Mouse (Mus musculus): ENCODE results near the gene Ankrd24. TPM values are rescaled to one million over a fixed set of nuclear protein-coding genes. Genes with fewer than 3 reads are reported as not detected.
"Not testable (repeated sequence)": the region's sequence is repeated elsewhere in the genome, so short reads cannot be mapped to it uniquely, and the experiment has no call there.

Gene Ankrd24
- polyA plus RNA-seq, 1 experiment from 2014 or later, result 2.1 TPM

DNA sequence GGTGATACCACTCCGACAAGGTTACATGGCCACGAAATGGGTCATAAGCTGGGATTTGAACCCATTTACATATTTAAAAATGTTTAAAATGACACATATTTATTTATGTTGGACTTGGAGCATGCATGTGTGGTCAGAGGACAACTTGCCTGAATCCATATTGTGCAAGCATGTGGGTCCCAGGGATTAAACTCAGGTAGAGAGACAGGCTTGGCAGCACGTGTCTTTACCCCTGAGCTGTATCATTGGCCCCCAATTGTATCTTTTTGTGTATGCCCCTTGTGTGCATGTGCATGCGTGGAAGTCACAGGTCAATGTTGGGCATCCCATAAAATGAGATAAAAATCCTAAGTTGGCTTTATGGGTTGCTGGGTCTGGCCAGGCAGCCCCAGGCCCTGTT, 17.1 kb downstream of the Ankrd24 start:
- H3K9ac ChIP-seq (ENCODE audit: low read depth, low read length), result no peak overlapping the region
- no peaks in the 10 kb centered on the region for H3K9me3 ChIP-seq (replicated peaks; ENCODE audit: control insufficient read depth, low read length)
- H3K27me3 ChIP-seq (ENCODE audit: control insufficient read depth, insufficient read depth, low read depth, low read length), result no peaks in the 10 kb centered on the region
- no peak overlapping the region for H3K4me3 ChIP-seq (ENCODE audit: low read depth, low read length)
- H3K4me1 ChIP-seq (ENCODE audit: control insufficient read depth, low read depth, low read length), result peaks cover 17% of the 10 kb centered on the region
- H3K4me2 ChIP-seq (ENCODE audit: low read depth, low read length), result no peak overlapping the region
- no peak for ATAC-seq (ENCODE audit: low read depth)
- H3K36me3 ChIP-seq (ENCODE audit: control insufficient read depth, insufficient read depth), result no peaks in the 10 kb centered on the region
- no peak overlapping the region for H3K27ac ChIP-seq (ENCODE audit: low read length)
- WGBS (ENCODE audit: insufficient replicate concordance), result 66% methylated on average over 4 of the region's 4 CpGs

DNA sequence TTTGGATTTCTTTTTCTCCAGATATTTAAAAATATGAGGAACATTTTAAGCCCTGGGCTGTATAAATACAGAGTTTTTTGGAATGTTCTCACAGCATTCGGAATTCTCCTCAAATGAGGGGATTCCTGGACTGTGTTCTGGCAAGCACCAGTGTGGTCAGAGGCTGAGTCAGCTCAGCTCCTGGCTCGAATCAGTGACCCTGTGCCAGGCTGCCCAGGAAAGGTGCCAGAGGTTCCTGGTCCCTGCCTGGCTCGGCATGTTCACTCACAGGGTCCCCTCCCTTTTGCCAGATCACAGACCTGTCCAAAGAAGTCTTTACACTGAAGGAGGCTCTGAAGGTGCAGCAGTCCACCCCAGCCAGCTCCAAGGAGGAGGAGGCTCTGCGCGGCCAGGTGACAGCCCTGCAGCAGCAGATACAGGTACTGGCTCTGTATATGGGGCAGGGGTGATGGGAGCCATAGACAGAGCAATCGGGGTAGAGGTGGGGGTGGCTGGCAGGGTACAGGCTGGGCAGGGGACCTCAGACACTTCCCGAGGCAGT, 17.7 kb downstream of the Ankrd24 start:
- H3K27ac ChIP-seq (ENCODE audit: low read length), result no peak overlapping the region
- 63% methylated on average over 7 of the region's 7 CpGs for WGBS (ENCODE audit: insufficient replicate concordance)
- ATAC-seq (ENCODE audit: low read depth), result no peak
- H3K27me3 ChIP-seq (ENCODE audit: control insufficient read depth, insufficient read depth, low read depth, low read length), result no peaks in the 10 kb centered on the region
- H3K36me3 ChIP-seq (ENCODE audit: control insufficient read depth, insufficient read depth), result no peaks in the 10 kb centered on the region
- H3K4me3 ChIP-seq (ENCODE audit: low read depth, low read length), result no peak overlapping the region
- H3K9ac ChIP-seq (ENCODE audit: low read depth, low read length), result no peak overlapping the region
- H3K4me2 ChIP-seq (ENCODE audit: low read depth, low read length), result no peak overlapping the region
- peaks cover 17% of the 10 kb centered on the region for H3K4me1 ChIP-seq (ENCODE audit: control insufficient read depth, low read depth, low read length)
- no peaks in the 10 kb centered on the region for H3K9me3 ChIP-seq (replicated peaks; ENCODE audit: control insufficient read depth, low read length)

DNA sequence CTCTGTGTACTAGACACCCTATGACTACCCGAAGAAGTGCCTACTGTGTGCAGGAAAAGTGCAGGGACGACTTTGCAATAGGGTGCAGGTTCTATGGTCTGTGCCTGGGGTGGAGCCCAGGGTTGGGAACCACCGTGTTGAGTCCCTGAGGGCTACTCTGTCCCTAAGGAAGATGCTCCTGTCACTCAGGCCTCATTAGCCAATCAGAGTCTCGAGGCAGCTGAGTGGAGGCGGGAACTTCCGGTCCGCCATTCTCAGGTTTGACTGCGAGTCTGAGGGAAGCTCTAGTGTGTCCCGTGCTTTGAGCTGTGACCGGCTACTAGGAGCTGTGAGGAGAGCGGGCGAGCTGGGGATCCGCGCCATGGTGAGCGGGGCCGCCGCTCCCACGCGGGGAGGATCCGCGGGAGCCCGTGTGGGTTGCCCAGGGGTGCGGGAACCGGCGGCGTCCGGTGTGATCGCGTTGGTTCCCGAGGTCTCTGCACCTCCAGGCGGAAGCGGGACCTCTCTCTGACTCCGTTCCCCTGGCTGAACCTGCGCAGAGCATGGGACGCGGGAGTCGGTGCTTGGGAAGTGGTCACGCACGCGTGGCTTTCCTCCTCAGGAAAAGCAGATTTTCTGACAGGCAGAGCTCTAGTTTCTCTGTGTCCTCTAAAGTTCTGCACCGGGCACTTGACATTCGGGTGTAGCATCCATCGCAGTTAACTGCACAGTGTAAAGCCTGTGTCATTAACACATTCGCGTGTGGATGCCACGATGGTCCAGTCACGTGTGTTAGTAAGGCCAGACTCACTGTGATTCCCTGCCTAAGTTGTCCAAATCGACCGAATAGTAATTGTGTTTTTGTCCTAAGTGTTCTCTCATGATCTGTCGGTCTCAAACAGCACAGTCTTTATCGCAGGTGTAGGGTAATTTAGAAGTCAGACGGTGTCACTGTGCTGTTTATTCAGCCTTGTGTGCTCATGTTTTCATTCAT, 20.7 kb downstream of the Ankrd24 start, which contains the start of gene Gm10778:
TSS of gene Gm10778 (plus strand) at position 257 of the 973 bp plus-strand sequence.
- WGBS (ENCODE audit: insufficient replicate concordance), result 2% methylated on average over 32 of the region's 52 CpGs

DNA sequence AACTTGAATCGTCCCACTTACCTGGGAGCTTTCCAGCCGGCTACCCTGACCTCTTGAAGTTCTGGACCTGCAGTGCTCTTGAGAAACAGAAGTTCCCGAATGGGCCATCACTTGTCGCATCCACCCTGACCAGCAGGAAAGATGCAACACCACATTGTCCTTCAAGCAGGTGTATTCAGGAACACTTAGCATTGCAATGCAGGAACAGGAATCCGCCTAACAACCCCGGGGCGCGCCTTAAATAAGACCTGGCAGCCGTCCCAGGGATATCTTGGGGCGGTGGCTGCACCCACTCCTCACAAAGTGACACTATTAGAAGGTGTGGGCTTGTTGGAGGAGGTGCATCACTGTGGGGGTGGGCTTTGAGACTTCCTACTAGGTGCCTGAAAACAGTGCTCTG, 26.8 kb downstream of the Ankrd24 start:
- Histone ChIP-seq H3K27me3 (ENCODE audit: control insufficient read depth, insufficient read depth, low read depth, low read length) (no peaks in the 10 kb centered on the region), H3K27ac (ENCODE audit: low read length) (no peak overlapping the region), H3K9ac (ENCODE audit: low read depth, low read length) (no peak overlapping the region), H3K4me1 (ENCODE audit: control insufficient read depth, low read depth, low read length) (peaks cover 2% of the 10 kb centered on the region), H3K9me3 (replicated peaks; ENCODE audit: control insufficient read depth, low read length) (peaks cover 2% of the 10 kb centered on the region), H3K4me3 (ENCODE audit: low read depth, low read length) (no peak overlapping the region), H3K36me3 (ENCODE audit: control insufficient read depth, insufficient read depth) (peaks cover 10% of the 10 kb centered on the region), H3K4me2 (ENCODE audit: low read depth, low read length) (no peak overlapping the region)
- WGBS (ENCODE audit: insufficient replicate concordance), result 83% methylated on average over 10 of the region's 10 CpGs
- ATAC-seq (ENCODE audit: low read depth), result no peak

More for the DNA sequence above, 20.7 kb downstream of the Ankrd24 start, which contains the start of gene Gm10778:
- Histone ChIP-seq H3K27ac (ENCODE audit: low read length) (peak within 1 kb of the TSS; percentile 61; the same call in 1 of the 2 replicates), H3K9ac (ENCODE audit: low read depth, low read length) (peak within 1 kb of the TSS; percentile 74), H3K4me2 (ENCODE audit: low read depth, low read length) (peak within 1 kb of the TSS; percentile 62), H3K4me3 (ENCODE audit: low read depth, low read length) (peak within 1 kb of the TSS; percentile 67)
- H3K4me1 ChIP-seq (ENCODE audit: control insufficient read depth, low read depth, low read length); H3K36me3 ChIP-seq (ENCODE audit: control insufficient read depth, insufficient read depth); H3K27me3 ChIP-seq (ENCODE audit: control insufficient read depth, insufficient read depth, low read depth, low read length); H3K9me3 ChIP-seq (replicated peaks; ENCODE audit: control insufficient read depth, low read length): not testable (repeated sequence)
- peak; percentile 94 for ATAC-seq (ENCODE audit: low read depth)

DNA sequence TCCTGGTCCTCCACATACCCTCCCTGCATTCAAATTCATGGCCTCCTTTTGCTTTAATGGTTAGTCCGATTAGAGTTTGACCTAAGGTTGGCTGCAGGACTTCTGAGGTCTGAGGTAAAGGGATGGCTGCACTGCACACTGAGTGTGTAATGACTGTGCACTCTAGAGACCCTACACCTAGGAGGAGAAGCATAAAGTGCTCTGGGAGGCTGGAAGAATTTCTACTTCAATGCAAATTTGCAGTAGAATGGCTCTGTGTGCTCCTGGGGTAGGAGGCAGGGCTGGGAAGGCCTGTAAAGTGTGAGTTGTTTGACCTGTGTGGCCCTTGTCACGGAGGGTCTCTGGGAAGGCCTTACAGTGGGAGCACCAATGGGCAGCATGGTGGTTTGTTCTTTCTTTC, 27.8 kb downstream of the Ankrd24 start:
- H3K4me3 ChIP-seq (ENCODE audit: low read depth, low read length), result no peak overlapping the region
- H3K4me1 ChIP-seq (ENCODE audit: control insufficient read depth, low read depth, low read length), result no peaks in the 10 kb centered on the region
- H3K4me2 ChIP-seq (ENCODE audit: low read depth, low read length), result no peak overlapping the region
- H3K27me3 ChIP-seq (ENCODE audit: control insufficient read depth, insufficient read depth, low read depth, low read length), result no peaks in the 10 kb centered on the region
- no peak overlapping the region for H3K9ac ChIP-seq (ENCODE audit: low read depth, low read length)
- WGBS (ENCODE audit: insufficient replicate concordance), result 83% methylated on average over 2 of the region's 2 CpGs
- no peak for ATAC-seq (ENCODE audit: low read depth)
- peaks cover 2% of the 10 kb centered on the region for H3K9me3 ChIP-seq (replicated peaks; ENCODE audit: control insufficient read depth, low read length)
- H3K36me3 ChIP-seq (ENCODE audit: control insufficient read depth, insufficient read depth), result peaks cover 10% of the 10 kb centered on the region
- no peak overlapping the region for H3K27ac ChIP-seq (ENCODE audit: low read length)

DNA sequence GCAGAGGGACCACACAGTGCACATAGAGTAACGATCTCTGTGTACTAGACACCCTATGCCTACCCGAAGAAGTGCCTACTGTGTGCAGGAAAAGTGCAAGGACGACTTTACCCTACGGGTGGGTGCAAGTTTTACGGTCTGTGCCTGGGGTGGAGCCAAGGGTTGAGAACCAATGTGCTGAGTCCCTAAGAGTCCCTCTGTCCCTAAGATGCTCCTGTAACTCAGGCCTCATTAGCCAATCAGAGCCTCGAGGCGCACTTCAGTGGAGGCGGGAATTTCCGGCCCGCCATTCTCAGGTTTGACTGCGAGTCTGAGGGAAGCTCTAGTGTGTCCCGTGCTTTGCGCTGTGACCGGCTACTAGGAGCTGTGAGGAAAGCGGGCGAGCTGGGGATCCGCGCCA, 58.8 kb downstream of the Ankrd24 start:
- not testable (repeated sequence) for H3K27me3 ChIP-seq (ENCODE audit: control insufficient read depth, insufficient read depth, low read depth, low read length); H3K9ac ChIP-seq (ENCODE audit: low read depth, low read length); ATAC-seq (ENCODE audit: low read depth); H3K4me1 ChIP-seq (ENCODE audit: control insufficient read depth, low read depth, low read length); H3K36me3 ChIP-seq (ENCODE audit: control insufficient read depth, insufficient read depth); H3K27ac ChIP-seq (ENCODE audit: low read length); H3K4me2 ChIP-seq (ENCODE audit: low read depth, low read length); H3K4me3 ChIP-seq (ENCODE audit: low read depth, low read length); H3K9me3 ChIP-seq (replicated peaks; ENCODE audit: control insufficient read depth, low read length)
- WGBS (ENCODE audit: insufficient replicate concordance), result no CpG with 5 or more reads among the region's 18 CpGs

Other genes starting within 250 kb of the Ankrd24 start
- 46.3 and 48.3 TPM in 2 replicates for gene Dohh, start 244.1 kb upstream of the Ankrd24 start, polyA plus RNA-seq (2015; fragmentation: Nextera tagmentation; extraction: Ambion mirVana)
- gene Gm48551, start 244.1 kb upstream of the Ankrd24 start, polyA plus RNA-seq (2015; fragmentation: Nextera tagmentation; extraction: Ambion mirVana), result 0.54 and 0.55 TPM in 2 replicates
- gene Gm48552, start 239.5 kb upstream of the Ankrd24 start, polyA plus RNA-seq (2015; fragmentation: Nextera tagmentation; extraction: Ambion mirVana), result 0.44 and 0.48 TPM in 2 replicates
- gene Smim24, start 235.5 kb upstream of the Ankrd24 start, polyA plus RNA-seq (2015; fragmentation: Nextera tagmentation; extraction: Ambion mirVana), result 1.7 and 4.1 TPM in 2 replicates
- gene Nfic, start 172.9 kb upstream of the Ankrd24 start, polyA plus RNA-seq (2015; fragmentation: Nextera tagmentation; extraction: Ambion mirVana), result 10.2 and 12.0 TPM in 2 replicates
- 0.05 TPM in 1 of 2 replicates, not detected in the other for gene Celf5, start 145.8 kb upstream of the Ankrd24 start, polyA plus RNA-seq (2015; fragmentation: Nextera tagmentation; extraction: Ambion mirVana)
- gene Ncln, start 132.1 kb upstream of the Ankrd24 start, polyA plus RNA-seq (2015; fragmentation: Nextera tagmentation; extraction: Ambion mirVana), result 39.3 and 47.1 TPM in 2 replicates
- gene S1pr4, start 128.4 kb upstream of the Ankrd24 start, polyA plus RNA-seq (2015; fragmentation: Nextera tagmentation; extraction: Ambion mirVana), result 4.8 and 5.3 TPM in 2 replicates
- gene Gna15, start 104.3 kb upstream of the Ankrd24 start, polyA plus RNA-seq (2015; fragmentation: Nextera tagmentation; extraction: Ambion mirVana), result 4.3 and 4.4 TPM in 2 replicates
- gene Gna11, start 83.3 kb upstream of the Ankrd24 start, polyA plus RNA-seq (2015; fragmentation: Nextera tagmentation; extraction: Ambion mirVana), result 20.0 and 24.3 TPM in 2 replicates
- 131 and 141 TPM in 2 replicates for gene Aes, start 69.1 kb upstream of the Ankrd24 start, polyA plus RNA-seq (2015; fragmentation: Nextera tagmentation; extraction: Ambion mirVana)
- 1.8 and 2.7 TPM in 2 replicates for gene Tle2, start 54.0 kb upstream of the Ankrd24 start, polyA plus RNA-seq (2015; fragmentation: Nextera tagmentation; extraction: Ambion mirVana)
- 3.5 and 4.5 TPM in 2 replicates for gene Tle6, start 27.5 kb upstream of the Ankrd24 start, polyA plus RNA-seq (2015; fragmentation: Nextera tagmentation; extraction: Ambion mirVana)
- 0.35 and 0.36 TPM in 2 replicates for gene BC025920, start 22.3 kb upstream of the Ankrd24 start, polyA plus RNA-seq (2015; fragmentation: Nextera tagmentation; extraction: Ambion mirVana)
- 6.9 and 8.1 TPM in 2 replicates for gene Sirt6, start 743 bp upstream of the Ankrd24 start, polyA plus RNA-seq (2015; fragmentation: Nextera tagmentation; extraction: Ambion mirVana)
- gene Gm10778, start 20.5 kb downstream of the Ankrd24 start, polyA plus RNA-seq (2015; fragmentation: Nextera tagmentation; extraction: Ambion mirVana), result 1.1 and 1.3 TPM in 2 replicates
- 3.5 and 4.4 TPM in 2 replicates for gene Zfp433, start 76.3 kb downstream of the Ankrd24 start, polyA plus RNA-seq (2015; fragmentation: Nextera tagmentation; extraction: Ambion mirVana)
- 1.1 TPM in 2 replicates for gene Gm3055, start 142.6 kb downstream of the Ankrd24 start, polyA plus RNA-seq (2015; fragmentation: Nextera tagmentation; extraction: Ambion mirVana)
- gene Gm4767, start 183.6 kb downstream of the Ankrd24 start, polyA plus RNA-seq (2015; fragmentation: Nextera tagmentation; extraction: Ambion mirVana), result 0.79 and 0.94 TPM in 2 replicates
- gene Gm32687, start 235.4 kb downstream of the Ankrd24 start, polyA plus RNA-seq (2015; fragmentation: Nextera tagmentation; extraction: Ambion mirVana), result 2.1 TPM in 2 replicates

All from liver, embryonic 16.5 days (tissue).